Mouse (Mus musculus) gastrocnemius, adult 8-10 months (tissue): ENCODE measurements around the gene Rab10. TPM values are rescaled to one million over a fixed set of nuclear protein-coding genes. Genes with fewer than 3 reads are reported as not detected.

Source experiments
- DNase-seq, 2 experiments: peaks; one replicate each; pipeline ENCODE4 v3.0.0; 2022; ENCODE audit warnings: low spot score in 2 of 2
- total RNA-seq, 4 experiments: library from RNA; stranded (reverse); gene quantifications; 2 replicates each; pipeline ENCODE4 v1.2.4; 2022

Rab10 gene
- total RNA-seq = 100 to 1,000 TPM; 283 to 320 (median 303) TPM

- peak; percentile 99 for DNase-seq
Observed at GRCm38 (mm10) chr12:3309391-3310320, at the start of gene Rab10. Gene Rab10, minus strand, starts transcription at chr12:3309969.

GRCm38 (mm10) chr12:3359302-3359701 is 49.5 kb upstream of the Rab10 start:
- peak; percentile 62 to 65 for DNase-seq

- no peak for DNase-seq
Observed at GRCm38 (mm10) chr12:3356824-3357223, 47.1 kb upstream of the Rab10 start.

- DNase-seq = no peak
Observed at GRCm38 (mm10) chr12:3355068-3355467, 45.3 kb upstream of the Rab10 start.

- no peak for DNase-seq
Observed at GRCm38 (mm10) chr12:3352216-3352615, 42.4 kb upstream of the Rab10 start.

GRCm38 (mm10) chr12:3350136-3350535 is 40.4 kb upstream of the Rab10 start:
- peak; percentile 69 to 77 for DNase-seq

GRCm38 (mm10) chr12:3349387-3349786 is 39.6 kb upstream of the Rab10 start:
- peak in 1 of 2 experiments; percentile 19 for DNase-seq

- DNase-seq = no peak
Observed at GRCm38 (mm10) chr12:3347682-3348081, 37.9 kb upstream of the Rab10 start.

GRCm38 (mm10) chr12:3345038-3345437 is 35.3 kb upstream of the Rab10 start:
- DNase-seq = no peak

- DNase-seq = no peak
Observed at GRCm38 (mm10) chr12:3344155-3344554, 34.4 kb upstream of the Rab10 start.

- DNase-seq = no peak
Observed at GRCm38 (mm10) chr12:3338931-3339330, 29.2 kb upstream of the Rab10 start.

GRCm38 (mm10) chr12:3329677-3330076 is 19.9 kb upstream of the Rab10 start:
- DNase-seq = no peak

- no peak for DNase-seq
Observed at GRCm38 (mm10) chr12:3325232-3325631, 15.5 kb upstream of the Rab10 start.

GRCm38 (mm10) chr12:3323241-3323640 is 13.5 kb upstream of the Rab10 start:
- DNase-seq = peak; percentile 46 to 51

GRCm38 (mm10) chr12:3319377-3319776 is 9.6 kb upstream of the Rab10 start:
- DNase-seq = peak; percentile 87 to 91

GRCm38 (mm10) chr12:3316937-3317336 is 7.2 kb upstream of the Rab10 start:
- no peak for DNase-seq

- DNase-seq = peak; percentile 52 to 73
Observed at GRCm38 (mm10) chr12:3316083-3316482, 6.3 kb upstream of the Rab10 start.

- DNase-seq = no peak
Observed at GRCm38 (mm10) chr12:3312886-3313285, 3.1 kb upstream of the Rab10 start.

GRCm38 (mm10) chr12:3310321-3310692 is 538 bp upstream of the Rab10 start:
- DNase-seq = no peak

GRCm38 (mm10) chr12:3308541-3309241 is 1.1 kb downstream of the Rab10 start:
- DNase-seq = no peak

GRCm38 (mm10) chr12:3307587-3307986 is 2.2 kb downstream of the Rab10 start:
- no peak for DNase-seq

GRCm38 (mm10) chr12:3305238-3305637 is 4.5 kb downstream of the Rab10 start:
- DNase-seq = no peak
